Mouse (Mus musculus) heart, adult 2 months (tissue): Measurements from ENCODE around the gene Exosc1.

ENCODE experiments used
- CTCF ChIP-seq: fragments of 200-600 bp; IDR thresholded peaks from 2 replicates; pipeline ENCODE4 v1.8.1; 2022; ENCODE audit warnings: antibody characterized with exemption, mild to moderate bottlenecking, moderate library complexity
- EP300 ChIP-seq: fragments of 200-500 bp; IDR thresholded peaks from 2 replicates; pipeline ENCODE4 v1.6.1; 2011; ENCODE audit warnings: low read depth, low read length, control low read depth; ENCODE audit not compliant: insufficient read depth
- POLR2A ChIP-seq: fragments of 200-500 bp; IDR thresholded peaks from 2 replicates; pipeline ENCODE4 v1.6.1; 2011; ENCODE audit warnings: mild to moderate bottlenecking, low read depth, low read length, control low read depth; ENCODE audit not compliant: insufficient read depth

- TF ChIP-seq CTCF (no peak), POLR2A (0 out of 2 replicates have a peak, but pooled peaks have one; percentile 3), EP300 (no peak)
These were observed 13.8 kb downstream of the Exosc1 start for GRCm38 (mm10) chr19:41919471-41919870.
